Mouse (Mus musculus) retina, embryonic 14.5 days (tissue): ENCODE measurements at regions not wholly inside any gene's neighbourhood (a gene's known extent, or its start where the extent isn't known, plus 50 kb on each side); places are given as distances from the start of the nearest gene placed in this dataset.

Experiments
- DNase-seq: peaks from one replicate; pipeline ENCODE4 v3.0.0-alpha.2; 2015; ENCODE audit warnings: low spot score

DNA sequence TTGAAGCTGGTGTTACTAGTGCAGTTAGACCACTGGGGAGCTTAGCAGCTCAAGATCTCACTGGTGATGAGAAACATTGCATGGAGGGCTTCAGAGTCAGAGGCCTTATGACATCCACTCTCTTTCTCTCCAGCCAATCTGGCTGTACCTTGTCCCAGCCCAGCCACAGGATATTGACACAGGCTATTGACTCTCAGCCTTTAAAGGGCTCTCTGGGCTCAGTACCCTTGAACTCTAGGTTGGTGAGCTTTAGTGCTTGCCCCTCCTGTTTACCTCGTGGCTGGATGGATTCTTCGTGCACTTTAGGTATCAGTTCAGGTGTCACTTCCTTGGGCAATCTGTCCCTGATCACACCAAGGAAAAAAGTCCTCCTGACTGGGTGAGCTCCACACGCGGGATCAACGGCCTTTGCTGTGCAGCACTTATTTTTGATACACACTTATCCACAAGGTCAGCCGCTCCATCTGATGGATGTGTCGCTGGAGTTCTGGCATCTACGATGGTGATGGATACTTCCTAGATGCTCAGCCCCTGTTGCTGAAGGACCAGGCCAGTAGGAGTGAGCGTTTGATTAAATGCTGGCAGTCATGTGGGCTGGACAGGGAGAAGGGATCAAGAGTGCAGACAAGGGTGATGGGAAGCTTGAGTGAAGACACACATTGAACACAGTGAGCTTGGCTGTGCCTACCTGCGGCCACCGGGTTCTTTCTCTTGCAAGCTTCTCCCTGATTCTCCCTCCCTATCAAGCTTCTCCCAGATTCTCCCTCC, 177.7 kb downstream of the Snx10 start:
- no peak for DNase-seq

DNA sequence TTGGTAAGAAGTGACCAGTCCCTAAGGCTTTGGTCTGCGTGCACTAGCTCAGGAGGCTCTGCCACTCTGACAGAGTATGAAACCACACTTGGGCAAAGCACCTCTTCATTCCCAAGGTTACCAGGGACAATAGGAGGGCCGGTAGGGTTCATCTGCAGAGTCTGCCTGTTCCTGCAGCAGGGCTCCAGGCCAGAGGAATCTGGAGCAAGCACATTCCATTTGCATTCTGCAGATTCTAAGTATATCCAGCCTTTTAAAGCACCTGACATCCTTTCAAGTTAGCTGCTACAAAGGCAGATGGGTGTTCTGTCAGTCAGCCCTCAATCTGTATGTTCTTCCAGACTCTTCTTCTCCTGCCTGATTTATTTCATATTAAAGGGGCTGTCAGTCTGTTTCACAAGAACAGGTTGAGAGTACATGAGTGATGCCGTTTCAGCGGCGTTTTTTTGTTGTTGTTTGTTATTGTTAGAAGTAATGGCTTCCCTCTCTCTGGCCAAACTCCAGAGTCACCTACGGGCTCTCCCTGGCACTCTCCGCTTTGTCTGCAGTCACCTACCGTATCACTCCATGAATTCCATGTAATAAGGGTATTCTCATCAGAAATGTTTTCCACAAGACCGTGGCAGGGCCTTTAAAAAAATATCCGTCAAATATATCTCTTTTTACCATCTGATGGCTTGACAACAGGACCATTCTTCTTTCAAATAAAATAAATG, 178.9 kb downstream of the Snx10 start:
- no peak for DNase-seq

DNA sequence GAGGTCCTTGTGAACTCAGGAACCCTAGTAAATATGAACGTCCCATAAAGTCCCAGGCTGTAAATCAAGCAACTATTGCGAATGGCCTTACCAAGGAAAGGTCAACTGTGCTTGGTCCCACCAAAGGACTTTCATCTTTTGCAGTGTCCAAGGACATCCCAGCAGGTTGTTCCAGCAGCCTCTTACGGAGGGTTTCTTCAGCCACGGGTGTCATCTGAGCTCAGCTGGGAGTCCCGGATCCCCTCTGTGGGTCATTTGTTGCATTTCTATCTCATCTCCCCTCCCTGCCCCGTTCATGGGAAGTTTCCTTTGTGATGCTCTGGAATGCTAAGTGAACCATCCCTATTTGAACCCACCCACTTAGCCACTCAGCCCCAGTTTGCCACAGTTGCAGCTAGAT, 184.3 kb downstream of the Snx10 start:
- DNase-seq, result no peak

DNA sequence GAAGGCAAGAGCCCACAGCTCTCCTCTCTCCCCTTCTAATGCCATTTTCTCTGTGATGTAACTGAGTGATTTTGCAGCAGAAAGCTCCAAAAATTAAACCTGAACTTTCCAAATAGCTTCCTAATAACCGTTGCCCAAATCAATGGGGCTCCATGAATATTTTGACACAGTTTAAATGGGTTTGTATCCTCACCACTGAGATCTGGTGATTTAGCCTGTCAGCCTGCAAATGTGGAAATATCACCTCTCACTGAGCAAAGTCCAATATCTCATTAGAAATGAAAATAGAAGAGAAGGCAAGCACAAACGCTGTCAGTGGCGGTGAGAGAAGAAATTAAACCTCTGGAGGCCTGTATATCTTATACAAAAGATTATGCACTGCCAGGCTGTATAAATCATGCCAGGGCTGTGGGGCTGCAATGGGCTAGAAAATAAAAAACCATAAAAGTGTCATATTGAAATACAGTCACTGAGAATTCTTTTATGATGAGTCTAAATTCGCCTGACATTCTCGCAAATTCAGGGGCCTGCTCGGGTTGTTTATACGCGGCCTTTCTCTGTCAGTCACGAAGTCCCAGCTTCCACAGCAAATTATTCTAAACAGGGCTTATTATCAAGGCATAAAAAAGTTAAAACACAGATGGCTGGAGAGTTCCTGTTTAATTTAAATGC, 185.1 kb downstream of the Snx10 start:
- no peak for DNase-seq

DNA sequence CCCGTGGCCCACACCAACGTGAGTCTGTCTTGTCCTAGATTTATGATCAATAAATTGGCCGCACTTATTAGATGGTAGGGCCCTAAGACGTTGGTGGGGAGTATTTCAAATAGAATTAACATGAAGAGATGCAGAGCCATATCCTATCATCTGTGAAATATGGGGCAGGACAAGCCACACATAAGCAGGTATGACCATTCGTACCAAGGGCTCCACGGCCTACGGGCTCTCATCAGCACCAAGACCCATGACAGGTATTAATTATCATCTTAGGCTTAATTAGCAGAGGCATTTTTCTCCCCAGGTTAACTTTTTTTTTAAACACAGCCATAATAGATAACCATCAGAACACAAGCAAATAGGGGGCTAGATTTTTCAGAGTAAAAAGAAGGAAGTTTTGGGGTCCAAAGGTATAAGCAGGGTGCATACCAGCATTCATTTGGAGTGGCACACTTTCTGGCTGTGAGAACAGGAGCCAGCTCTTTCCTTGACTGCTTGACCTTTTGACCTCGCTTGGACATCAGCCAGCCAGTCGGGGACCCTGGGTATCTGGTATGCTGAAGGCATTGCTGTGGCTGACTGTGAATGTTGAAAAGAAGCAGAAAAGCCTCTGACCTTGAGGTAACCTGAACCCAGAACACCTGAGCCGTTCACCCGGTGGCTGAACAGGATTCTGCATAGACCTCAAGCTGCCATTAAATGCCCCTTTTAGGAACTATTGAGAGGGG, 185.8 kb downstream of the Snx10 start:
- DNase-seq, result no peak

DNA sequence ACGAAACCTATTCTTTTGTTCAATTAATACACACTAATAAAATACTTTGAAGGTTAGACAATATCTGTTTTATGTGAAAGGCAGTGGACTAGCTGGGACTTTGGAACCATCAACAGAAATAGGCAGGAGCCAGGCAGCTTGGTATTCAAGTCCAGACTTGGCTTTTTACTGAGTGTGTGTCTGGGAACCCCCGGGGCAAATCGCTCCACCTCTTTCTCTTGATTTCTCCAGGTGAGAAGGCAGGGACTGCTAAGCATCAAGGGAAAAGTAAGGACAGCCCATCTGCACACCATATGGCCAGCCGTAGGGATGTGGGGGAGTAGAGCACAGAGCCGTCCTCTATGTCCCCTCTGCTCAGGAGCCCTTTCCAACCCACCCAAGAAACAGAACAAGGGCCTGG, 186.5 kb downstream of the Snx10 start:
- no peak for DNase-seq

DNA sequence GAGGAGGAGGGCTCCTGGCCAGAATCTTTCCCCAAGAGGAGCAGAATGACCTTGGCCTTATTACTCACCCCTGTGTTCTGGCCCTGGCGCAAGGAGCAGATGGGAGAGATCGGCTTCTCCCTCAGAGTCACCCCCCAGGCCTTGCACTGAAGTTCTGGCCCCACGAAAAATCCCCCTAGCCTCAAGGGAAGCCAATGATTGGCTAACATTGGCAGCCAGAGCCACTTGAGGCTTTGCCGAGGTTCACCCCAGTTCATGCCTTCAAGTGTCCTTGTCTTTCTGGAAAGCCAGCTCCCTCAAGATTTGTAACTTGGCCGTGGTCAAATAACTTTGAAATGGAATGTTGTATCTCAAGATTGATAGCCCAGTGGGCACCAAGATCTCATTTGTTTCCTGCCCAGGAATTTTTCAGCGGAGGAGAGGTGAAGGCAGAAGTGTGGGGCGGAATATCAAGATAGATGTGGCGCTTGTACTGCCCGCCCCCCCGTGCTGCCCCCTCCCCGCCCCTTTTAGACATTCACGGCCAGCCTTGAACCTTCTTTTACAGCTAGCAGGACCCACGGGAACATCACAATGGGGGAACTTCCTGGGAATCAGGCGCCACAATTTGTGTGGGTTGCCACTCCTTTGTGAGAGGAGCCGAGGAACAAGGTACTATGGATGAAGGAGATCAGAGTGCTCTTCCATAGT, 187.4 kb downstream of the Snx10 start:
- DNase-seq, result no peak

DNA sequence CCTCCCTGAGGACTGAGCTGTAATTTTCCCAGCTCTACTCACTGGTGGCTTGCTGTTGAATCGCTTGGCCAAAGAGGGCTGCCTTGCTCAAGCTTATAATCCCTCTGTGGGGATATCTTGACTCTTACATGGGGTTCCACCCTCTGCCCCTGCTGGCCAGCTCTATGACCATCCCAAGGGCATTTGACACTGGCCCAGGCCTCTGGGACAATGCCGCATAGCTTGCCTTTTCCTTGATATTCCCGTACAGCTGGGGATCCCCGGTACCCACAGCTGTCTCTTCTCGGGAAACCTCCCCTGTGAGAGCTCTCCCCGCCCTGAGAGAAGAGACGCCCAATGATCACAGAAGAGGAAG, 187.9 kb downstream of the Snx10 start:
- no peak for DNase-seq

DNA sequence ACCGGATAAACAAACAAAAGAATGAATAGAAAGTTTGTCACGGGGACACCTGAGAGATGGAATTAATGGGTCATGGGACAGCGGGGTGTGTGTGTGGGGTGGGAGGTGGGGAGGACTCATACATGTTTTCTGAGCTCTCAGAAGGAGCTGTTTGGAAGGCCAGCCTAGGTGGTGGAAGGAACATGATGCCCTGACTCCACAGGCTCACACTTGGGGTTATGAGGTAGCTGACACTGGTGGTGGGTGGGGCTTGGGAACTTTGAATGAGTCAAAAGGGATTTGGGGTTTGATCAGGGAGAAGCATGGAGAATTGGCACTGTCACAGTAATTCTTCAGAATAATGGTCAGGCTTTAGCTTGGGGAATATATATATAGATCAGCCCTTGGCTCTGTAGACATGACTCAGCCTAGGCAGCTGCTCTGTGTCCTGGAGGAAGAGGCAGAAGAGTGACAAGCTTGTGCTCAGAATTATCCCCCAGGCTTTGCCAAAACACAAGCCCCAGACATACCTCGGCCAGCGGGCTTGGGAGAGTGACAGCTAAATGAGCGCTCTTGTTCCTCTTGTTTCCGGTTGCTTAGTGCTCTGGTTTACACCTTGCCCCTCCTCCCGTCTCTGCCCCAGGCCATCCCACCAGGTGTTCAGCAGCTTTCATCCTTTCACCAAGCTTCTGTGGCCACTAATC, 191.6 kb downstream of the Snx10 start:
- DNase-seq, result no peak

DNA sequence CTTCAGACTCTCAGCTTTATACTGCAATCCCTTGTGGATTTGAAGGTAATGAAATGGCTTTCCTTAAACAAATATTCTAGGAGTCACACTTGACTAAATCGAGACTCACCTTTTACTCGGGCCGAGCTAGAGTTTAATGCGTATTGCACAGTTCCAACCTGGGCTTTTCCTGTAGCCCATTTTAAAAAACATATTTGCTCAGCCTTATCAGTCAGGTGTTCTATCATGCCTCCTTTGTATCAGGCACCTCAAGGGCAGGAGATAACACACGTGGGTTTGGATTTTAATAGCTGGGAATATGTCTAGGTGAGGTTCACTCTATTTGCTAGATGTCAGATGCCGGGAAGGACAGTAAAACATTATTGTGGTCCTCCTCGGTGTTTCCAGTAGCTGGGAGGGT, 193.7 kb downstream of the Snx10 start:
- no peak for DNase-seq

DNA sequence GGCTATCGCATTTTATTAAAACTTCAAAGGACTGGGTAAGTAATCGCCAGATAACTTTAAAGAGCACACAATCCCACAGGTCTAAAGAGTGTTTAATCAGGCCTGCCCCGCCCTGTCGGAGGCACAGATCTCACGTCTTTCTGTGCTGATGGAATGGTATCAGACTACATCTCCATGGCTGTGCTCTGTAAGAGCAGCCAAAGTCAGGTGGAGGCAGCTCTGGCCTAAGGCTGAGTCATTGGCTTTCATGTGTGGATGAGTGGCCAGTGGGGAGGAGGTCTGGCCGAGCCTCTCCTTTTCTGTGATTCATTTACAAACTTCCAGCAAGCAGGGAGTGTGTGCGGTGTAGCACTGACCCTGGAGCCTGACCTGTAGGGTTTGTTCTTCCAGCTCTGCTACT, 197.0 kb downstream of the Snx10 start:
- no peak for DNase-seq

DNA sequence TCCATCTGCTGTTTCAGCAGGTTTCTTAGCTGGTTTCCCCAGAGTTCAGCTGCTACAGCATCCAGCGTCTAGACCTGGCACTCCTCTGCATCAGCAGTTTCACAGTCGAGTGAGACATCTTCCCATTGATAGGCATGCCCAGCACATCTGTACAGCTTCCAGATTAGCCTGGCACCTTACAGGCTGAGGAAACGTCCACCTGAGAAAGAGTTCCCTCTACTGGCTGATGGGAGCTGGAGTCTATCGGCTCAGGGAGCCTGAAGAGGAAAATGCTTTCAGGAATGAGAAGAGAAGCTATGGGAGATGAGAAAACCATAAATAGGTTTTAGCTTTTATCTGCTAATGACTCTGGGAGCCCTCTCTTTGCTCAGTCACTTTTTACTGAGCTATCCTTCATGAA, 199.4 kb downstream of the Snx10 start:
- DNase-seq, result peak; percentile 18

DNA sequence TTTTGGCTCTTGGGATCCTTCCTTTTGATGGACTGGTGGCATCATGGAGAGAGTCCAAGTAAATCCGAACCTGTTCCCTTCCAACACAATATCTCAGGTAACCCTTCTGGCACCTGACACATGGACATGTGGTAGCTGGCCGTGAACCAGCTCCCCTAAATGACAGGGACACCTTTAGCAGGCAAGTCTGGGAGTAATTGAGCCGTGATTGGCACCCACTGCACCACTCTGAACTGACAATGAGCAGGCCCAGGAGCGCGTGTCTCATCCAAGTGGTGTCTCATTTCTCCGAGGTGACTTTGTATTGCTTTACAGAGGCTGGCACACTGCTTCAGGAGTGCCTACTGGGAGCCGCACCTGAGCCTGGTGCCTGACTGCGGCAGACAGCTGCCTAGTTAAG, 203.5 kb downstream of the Snx10 start:
- DNase-seq, result no peak

DNA sequence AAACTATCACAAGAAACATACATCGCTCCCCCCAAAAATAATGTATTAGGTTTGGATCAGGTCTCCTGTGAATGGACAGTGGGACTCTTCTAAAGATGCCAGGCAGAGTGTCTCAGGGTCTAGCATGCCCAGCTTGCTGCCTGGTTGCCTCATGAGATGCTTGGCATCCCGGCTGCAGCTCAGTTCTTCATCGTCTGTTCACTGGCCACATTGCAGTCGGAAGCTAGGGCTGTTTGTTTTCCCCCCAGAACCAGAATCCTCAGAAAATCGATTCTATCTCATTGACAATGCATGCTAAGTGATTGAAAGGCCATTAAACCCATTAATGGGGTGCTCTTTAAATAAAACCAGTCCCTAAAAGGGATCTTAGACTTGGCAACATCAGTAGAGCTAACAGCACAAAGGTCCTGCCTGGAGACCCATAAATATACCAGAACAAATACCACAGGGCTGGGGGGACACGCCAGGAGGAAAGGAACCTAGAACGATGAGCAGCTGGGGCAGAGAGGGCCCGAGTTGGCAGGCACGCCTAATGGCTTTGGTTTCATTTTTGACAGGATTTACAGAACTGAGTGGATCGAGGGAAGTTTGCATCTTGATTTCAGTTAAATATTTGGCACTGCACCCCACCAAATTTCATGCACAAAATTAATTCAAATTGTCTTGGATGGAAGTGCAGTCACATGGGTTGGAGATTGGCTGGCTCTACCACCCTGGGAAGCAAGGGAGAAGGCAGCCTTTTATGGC, 205.3 kb downstream of the Snx10 start:
- DNase-seq, result no peak

DNA sequence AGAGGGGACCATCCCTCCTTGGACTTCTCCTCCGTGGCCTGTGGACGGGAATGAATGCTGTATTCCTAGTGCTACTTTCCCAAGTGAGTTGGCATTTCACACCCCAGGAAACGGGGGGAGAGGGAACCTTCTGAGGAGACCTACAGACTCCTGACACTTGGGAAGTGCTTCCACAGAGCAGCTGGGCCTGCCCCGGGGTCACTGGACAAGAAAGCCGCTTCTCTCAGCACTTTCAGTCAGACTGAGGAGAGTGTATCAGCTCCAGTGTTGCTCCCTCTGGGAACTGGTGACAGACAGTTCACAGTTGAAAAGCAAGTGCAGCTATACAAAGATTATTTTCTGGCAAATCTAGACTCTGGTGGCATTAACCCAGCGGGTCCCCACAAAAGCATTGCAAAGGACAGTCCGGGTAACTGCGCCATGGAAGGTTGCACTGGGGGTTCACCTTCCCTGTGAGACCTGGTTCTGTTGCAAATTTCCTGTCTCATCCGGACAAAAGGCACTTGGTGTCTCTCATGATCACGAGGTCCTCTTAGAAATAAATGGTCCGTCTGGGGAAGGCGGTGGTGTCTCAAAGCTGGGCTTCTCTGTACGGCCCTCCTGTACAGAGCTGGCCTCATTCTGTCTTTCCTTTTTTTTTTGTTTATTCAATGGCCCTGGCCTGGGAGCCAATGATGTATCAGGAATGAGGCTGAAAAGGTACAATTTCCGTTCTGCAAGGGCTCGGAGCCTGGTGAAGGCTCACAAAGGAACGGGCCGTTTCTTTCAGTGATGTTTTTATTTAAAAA, 207.1 kb downstream of the Snx10 start:
- peak; percentile 26 for DNase-seq

DNA sequence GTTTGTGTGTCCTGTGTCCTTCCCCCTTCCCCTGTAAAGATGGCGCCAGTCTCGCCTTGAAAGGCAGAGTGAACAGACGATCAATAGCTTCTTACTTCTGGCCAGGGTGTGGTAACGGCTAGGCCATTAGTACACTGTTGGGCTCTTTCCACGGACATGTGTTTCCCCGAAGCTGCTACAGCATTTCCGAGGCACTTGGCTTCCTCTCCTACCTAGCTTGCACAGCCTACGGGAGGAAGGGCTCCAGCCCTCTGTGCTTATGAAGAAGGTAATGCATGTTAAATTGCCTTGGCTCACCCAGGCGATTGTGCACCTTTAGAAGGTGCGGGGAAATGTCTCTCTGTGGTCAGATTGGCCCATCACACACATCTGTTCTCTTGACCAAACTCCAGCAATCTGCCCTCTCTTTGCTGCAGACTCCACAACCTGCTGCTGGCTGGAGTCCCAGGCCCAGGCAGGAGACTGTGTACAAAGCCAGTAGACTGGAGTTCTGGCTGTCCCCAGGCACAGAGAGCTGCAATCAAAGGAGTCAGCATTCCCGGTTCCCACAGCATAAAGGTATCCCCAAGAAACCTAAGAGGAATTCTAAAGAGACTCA, 208.7 kb downstream of the Snx10 start:
- DNase-seq, result no peak

DNA sequence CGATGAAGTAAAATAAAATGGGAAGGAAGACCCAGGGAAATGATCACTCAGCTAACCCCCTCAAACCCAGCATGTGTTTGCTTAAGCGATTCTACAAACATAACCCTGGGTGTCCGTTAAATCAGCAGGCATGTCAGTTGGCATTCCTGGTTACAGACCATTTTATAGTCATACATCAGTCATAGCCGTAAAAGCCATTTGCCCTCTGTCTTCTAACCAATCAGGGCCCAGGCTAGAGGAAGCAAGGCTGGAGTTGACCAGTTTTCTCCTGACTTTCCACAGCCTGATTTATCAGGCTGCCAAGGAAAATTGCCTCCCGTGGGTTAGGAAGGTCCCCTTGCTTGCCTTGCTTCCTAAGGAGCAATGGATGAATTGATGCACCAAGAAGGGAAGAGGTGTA, 212.3 kb downstream of the Snx10 start:
- no peak for DNase-seq

DNA sequence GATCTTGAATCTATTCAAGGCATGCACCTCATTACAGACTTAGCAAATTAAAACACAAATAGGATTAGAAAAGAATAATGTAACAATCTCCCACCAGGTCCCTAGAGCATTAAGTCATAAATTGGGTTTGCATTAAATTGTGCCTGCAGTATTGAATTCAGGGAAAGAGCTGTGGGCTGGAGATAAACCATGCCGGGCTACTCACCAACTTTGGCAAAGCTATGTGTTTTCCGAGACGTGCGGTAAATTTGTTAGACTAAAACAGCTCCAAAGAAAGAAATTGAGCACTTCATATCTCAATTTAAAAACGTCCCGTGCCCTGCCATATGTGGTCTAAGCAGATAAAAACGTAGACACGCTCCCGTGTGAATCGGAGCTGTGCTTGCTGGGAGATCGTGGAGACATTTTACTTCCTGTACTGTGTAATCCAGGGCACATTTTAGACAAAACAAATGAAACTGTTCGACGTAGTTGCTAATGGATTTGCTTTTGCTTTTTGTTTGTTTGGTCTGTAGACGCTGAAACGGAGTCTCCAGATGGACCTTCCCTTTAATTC, 219.5 kb downstream of the Snx10 start:
- no peak for DNase-seq

DNA sequence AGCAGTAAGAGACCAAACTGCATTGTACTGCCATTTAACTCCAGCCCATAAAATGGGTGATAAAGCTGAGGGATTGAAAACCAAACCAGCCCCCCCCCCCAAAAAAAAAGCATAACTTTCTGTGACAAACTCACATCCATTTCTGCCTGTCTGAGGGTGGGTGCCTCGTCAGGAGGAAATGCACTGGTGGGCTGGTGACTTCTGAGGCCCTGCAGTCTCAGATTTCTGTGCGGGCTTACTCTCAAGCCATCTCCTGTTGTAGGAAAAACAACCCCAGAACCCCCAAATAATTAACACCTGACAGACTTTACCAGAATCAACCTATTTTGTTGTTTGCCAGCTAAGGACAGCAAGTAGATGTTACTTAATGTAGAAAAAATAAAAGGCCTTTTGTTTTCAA, 220.9 kb downstream of the Snx10 start:
- no peak for DNase-seq
